Mouse (Mus musculus) adipocyte (in vitro differentiated cells): ENCODE measurements around the gene Cacna1s.

ENCODE experiments used
- DNase-seq: peaks from one replicate; pipeline ENCODE4 v3.0.0-alpha.2; 2016; ENCODE audit warnings: low spot score

The Cacna1s gene

DNA sequence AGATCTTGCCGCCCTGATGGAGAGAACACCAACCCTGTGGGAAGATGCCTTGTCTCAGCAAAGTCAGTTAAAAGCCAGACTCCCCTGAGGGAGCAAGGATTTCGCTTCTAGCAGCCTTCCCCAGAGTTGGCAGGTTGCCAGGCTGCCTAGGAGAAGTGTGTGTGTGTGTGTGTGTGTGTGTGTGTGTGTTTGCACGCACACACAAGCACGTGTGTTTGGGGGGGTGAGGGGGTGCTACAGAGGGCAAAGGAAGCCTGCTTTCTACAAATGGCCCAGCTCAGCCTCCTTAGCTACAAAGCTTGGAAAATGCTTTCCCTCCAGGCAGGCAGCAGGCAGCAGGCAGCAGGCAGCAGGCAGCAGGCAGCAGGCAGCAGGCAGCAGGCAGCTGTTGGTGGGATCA, 85.0 kb downstream of the Cacna1s start:
- peak; percentile 82 for DNase-seq

DNA sequence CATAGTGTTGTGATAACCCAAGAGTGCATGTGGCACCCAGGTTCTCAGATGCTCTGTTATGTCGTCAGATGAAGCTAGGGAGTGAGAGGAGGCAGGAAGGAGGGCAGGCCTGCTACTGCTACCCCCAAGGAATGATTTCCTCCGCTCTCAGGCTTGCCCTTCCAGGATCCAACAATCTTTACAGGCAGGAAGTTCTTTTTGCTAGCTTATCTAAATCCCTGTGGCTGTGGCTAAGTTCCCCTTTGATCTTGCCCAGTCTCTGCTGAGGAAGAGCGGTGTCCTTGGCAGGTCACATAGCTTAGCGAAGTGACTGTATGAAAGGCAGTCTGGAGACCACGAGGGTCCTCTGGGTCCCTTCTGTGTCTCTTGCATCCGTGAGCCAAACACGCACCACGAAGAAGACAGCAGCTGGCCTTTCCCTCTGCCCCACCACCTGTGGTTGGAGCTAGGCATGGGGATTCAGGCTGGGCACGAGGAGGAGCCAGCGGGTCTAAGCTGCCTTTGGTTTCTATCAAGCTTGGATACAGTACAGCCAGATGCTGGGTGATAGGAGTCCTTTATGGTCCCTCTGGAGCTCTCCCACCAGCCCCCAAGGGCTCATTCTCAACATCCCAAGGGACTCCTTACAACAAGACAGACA, 85.8 kb downstream of the Cacna1s start:
- DNase-seq: no peak

DNA sequence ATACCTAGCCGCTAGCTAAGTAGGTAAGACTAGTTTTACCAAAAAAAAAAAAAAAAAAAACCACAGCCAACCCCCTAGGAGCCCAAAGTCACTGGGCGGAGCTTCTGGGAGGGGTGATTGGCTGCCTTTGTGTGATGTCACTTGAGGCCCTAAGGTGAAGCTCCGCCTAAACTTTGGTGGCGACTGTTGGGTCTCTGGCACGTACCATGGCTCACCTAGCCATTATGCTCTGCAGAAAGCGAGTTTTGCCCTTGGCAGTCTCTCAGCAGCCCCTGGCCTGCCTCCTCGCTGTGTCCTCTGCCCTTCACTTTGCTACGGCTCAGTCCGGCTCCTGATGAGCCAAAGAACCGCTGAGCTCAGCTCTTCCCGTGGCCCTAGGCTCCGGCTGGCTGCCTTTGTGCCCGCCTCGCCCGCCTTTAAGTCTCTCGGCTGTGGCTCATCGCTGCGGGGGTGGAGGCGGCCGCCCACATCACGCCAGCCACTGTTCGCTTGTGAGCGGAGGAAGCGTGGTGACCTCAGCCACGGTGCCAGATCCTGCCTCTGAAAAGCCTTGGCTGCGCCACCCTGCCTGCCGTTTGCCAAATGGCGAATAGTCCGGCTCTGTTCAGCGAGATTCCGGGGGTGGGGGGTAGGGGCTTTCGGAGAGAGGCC, 87.6 kb downstream of the Cacna1s start:
- DNase-seq: peak; percentile 63

DNA sequence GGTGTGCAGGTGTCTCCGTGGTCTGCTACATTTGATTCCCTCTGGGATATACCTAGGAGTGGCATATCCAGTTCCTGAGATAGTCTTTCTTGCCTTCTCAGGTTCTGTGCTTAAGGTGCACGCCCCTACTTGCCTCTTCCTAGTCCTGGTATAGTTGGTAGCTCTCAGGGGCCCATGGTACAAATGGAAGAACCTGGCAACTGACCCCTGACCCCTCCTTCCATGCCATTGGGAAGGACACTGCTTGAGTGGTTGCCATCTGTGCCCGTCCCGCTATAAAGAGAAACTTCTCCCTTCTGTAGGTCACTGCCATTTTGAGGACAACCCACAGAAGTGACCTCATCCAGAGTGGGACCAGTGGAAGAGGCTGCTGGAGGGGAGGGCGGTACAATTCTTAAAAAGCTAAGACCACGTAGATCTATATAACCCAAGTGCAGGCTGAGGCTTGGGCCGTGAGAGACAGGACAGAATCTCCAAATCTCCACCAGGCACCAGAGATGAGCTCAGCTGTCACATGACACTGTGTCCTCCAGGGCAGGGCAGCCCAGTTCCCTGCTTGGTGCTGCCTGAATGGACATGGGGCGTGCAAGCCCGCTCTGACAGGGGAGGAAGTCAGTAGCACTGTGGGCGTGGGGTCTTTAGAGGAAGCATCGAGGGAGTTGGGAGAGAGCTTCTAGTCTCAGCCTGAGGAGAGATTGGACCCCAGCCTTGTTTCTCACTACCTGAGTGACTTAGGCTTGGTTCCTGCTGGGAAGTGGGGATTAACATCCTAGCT, 88.8 kb downstream of the Cacna1s start:
- DNase-seq: no peak

DNA sequence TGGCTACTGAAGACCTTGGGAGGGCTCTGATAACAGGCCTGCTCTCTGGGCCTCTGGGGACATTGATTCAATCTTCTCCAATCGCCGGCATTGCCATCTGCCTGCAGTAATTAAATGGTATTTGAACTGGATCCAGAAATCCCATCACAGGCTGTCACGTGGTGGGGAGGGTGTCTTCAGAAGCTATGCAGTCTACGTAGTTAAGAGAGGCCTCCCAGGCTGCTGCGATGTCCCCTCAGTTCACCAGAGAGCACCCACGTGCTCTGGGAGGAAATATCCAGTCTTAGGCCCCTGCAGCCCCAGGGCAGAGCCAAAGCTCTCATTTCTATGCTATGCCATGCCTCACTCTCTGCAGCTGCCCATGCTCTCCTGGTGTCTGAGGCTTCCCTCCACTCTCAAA, 89.8 kb downstream of the Cacna1s start:
- no peak for DNase-seq

DNA sequence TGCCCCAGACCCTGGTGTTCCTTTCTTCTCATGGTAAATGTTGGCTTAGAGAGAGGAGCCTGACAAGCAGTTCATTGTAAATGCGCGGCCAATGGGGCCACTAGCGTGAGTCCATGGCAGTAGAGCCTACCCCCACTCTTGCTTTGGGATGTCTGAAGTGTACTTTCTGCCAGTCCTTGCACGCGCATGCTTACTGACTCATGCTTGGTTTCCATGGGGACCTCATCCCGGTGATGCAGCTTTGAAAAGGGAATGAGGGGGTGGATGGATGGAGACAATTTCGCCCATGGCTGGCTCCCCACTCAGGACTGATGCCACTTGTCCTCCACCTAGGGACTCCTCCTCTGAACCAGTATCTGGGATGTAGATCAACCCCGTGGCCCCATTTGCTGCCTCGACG, 91.0 kb downstream of the Cacna1s start:
- no peak for DNase-seq

DNA sequence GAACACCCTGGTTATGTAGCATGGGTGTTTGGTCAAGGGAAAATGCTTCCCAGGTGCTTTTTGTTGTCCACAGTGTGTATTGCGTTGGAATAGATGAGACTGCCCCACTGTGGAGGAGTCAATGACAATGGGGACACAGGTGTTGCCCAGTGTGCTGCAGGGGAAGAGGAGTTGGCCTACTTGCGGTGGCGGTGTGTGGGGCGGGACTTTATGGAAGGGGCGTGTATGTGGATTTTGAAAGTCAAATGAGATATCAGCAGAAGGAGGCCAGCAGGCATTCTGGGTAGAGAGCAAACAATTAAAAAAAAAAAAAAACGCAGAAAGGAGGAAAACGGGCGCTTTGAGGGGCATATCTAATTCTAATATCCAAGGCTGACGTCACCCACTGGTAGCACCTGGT, 97.2 kb downstream of the Cacna1s start:
- DNase-seq: no peak

DNA sequence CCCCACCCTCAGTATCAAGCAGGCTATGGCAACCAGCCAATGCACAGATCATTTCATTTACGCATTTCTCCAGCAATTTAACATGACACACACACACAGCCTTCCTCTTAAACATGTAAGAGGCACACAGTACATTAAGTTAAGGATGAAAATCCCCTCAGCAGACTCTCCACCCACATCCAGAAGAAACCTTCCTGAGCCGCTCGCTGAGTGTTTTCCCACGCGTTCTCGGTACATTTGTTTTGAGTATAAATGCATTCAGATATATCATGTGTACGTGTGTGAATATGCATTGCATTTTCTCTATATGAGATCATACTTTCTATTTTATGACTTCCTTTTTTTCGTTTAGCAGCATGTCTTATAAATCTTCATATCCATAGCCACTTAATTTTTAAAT, 98.8 kb downstream of the Cacna1s start:
- no peak for DNase-seq

DNA sequence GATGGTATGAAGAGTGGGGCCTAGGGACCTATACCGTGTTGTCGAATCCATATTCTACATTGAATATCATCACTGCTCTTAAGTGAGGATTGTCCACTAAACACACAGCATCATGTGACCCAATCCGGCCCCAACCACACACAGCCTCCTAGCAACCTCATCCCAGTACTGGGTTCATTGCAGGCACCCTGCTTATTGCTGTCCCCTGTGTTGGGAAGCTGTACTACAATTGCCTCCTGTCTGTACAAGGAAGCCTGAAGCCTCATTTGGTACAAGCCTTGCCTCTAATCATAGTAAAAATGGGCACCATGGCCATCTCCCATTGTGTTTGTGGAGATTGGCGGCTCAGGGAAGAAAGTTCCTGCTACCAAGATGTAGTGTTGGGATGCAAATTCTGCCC, 103.8 kb downstream of the Cacna1s start:
- no peak for DNase-seq

DNA sequence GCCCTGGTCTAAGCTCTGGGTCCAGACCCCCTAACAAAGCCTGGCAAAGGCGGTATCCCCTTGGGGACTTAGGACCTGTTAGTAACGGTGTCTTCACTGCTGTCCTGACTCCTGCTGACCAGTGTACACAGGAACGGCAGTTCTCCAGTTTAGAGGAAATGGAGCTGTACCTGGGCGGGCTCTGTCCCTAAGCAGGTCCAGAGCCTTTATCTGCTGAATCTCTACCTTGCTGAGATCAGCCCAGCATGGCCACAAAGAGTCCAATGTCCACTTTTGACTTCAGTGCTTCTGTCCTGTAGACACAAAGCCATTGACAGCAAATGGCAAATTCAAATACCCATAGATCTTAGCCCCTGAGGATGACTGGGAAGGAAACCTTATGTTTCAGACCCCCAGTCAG, 104.4 kb downstream of the Cacna1s start:
- no peak for DNase-seq

DNA sequence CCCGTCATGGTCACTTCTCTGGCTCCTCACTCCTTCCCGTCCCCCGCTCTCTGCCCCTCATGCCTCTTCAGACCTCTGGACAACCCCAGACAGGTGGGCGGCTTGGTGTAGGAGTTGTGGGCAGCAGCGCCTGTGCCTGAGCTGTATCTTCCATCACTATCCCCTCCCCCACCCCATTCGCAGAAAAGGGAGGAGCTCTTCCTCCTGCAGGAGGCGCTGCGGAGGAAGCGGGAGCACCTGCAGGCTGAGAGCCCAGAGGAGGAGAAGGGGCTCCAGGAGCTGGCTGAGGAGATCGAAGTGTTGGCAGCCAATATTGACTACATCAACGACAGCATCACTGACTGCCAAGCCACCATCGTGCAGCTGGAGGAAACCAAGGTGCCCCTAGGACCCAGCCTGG, 107.3 kb downstream of the Cacna1s start:
- DNase-seq: no peak

DNA sequence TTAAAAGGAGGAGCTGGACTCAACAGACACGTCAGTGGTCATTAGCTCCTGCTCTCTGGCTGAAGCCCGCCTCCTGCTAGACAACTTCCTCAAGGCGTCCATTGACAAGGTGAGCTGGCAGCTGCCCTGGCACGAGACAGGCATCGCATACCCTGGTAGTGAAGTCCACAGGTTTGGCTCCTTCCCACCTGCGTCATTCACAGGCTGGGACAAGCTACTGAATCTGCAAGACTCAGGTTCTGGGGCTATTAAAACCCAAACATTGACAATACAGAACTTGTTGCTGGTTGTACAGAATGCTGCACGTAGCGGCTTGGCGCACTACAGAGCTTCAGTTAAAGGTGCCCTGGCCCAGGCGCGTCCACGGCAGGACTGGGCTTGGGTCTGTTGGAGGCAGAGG, 107.7 kb downstream of the Cacna1s start:
- no peak for DNase-seq

DNA sequence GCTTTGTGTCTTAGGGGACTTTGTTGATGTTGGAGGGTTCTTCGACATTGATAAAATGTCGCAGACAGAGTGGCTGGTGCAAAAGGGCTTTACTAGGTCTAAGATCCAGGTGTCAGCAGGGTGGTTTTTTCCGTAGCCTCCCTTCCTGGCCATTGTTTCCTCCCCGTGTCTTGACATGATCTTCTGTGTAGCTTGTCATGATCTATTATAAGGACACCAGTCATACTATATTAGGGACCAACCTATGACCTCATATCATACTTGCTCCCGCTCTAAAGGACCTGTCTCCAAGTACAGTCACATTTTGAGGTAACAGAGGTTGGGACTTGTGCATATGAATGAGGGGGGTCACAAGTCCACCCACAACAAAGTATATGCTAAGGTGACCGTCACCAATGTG, 108.4 kb downstream of the Cacna1s start:
- DNase-seq: no peak

DNA sequence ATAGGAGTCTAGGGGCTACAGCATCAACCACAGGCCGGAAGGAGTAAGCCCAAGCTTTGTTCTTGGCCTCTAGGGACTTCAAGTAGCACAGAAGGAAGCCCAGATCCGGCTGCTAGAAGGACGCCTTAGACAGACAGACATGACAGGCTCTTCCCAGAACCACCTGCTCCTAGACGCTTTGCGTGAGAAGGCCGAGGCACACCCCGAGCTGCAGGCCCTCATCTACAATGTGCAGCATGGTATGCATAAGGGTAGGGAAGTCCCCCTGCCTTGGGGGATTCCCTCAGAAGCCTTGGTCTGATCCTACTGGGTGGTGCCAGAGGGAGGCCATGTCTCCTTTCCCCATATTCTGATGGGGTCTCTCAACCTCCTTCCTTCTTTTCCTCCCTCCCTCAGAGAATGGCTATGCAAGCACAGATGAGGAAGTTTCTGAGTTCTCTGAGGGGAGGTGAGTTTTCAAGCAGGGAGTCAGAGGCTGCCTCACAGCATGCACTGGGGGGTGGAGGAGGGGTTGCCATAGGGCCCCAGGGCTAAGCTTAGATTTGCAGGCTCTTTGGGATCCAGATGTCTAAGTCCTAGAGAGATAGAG, 108.9 kb downstream of the Cacna1s start:
- no peak for DNase-seq

DNA sequence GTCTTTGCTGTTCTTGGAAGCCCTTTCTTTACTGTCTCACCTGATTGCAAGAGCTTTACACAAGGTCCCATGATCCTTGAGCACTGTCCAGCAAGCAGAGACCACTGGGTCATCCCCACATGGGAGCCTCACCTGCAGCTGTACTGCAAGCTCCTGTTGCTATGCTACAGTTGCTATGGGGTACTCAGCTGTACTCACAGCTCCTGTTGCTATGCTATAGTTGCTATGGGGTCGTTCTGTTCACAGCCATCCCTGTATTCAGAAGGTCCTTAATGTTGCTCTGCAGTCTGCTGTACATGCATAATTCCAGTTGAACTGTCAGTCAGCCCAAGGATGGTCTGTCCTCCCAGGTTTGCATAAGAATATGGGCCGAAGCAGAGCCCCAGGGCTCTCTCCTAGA, 112.9 kb downstream of the Cacna1s start:
- no peak for DNase-seq

DNA sequence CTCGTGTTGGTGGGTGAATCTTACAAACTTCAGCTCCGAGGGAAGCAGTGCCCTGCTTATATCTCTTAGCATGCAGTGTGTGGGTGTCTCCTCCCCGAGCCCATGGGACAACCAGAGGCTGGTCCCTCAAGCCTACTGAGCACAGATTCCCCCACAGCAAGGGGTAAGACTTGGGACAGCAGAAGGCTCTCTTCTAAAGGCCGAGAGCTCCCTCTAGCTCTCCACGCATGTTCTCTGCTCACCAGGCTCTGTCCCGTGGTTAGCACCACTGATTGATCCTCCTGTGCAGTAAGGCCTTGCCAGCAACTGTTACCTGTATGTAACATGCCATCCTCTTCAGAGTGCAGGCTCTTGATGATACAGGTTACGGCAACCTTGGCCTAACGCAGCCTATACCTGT, 115.1 kb downstream of the Cacna1s start:
- DNase-seq: peak; percentile 36
